Mouse (Mus musculus): ENCODE results near the gene Pim2. TPM values are rescaled to one million over a fixed set of nuclear protein-coding genes. Genes with fewer than 3 reads are reported as not detected.
"Not testable (repeated sequence)": the region's sequence is repeated elsewhere in the genome, so short reads cannot be mapped to it uniquely, and the experiment has no call there.

Gene Pim2
- polyA plus RNA-seq, 2 experiments from 2014 or later = 33.6 to 41.9 TPM

- ATAC-seq = not testable (repeated sequence)
These were observed 31.2 kb downstream of the Pim2 start, which contains the start of gene Gm10490 for GRCm38 (mm10) chrX:7909242-7909641. Gene Gm10490 (plus strand): TSS chrX:7909542.

GRCm38 (mm10) chrX:7910473-7910872, 32.4 kb downstream of the Pim2 start:
- no peak for ATAC-seq

DNA sequence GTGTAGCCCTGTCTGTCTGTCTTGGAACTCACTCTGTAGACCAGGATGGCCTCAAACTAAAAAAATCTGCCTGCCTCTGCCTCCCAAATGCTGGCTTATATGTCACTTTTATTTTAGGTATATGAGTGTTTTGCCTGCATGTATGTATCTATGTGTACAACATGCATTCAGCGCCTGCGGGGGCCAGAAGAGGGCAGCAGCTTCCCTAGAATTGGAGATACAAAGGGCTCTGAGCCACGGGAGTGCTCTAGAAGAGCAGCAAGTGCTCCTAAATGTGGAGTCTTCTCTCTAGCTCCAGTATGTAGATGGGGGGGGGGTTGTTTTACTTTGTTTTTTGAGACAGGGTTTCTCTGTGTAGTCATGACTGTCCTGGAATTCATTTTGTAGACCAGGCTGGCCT, 37.6 kb downstream of the Pim2 start:
- ATAC-seq = peak; percentile 70

GRCm38 (mm10) chrX:7917960-7918359, 39.9 kb downstream of the Pim2 start:
- ATAC-seq = not testable (repeated sequence)

DNA sequence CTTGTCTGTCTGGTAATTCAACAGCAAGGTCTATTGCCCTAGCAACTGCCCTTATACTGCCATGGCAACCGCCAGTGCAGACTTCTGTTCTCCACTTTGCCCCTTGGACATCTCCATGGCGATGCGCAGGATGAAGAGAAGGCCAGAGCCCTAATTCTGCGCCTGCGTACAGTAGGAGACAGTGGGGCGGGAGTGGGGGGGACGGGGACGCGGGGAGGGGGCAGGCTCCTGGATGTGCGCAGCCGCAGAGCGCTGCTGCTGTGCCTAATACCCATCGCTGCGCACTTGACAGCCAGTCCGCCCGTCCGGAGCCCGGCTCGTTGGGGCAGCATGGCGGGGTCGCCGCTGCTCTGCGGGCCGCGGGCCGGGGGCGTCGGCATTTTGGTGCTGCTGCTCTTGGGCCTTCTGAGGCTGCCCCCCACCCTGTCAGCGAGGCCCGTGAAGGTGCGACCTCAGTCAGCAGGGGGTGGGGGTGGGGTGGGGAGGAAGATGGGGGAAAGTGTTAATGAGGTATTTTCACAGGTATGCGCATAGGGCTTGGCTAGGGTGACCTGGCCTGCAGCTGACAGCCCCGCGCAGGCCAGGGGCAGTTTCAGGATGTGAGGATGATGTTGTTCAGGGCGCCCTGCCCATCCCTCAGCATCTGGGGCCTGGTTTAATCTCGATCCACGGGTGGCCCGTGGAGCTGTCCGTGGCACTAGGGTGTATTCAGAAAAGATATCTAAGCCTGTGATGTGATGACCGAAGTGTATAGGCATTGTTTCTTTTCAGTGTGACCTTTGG, 41.7 kb downstream of the Pim2 start, which contains the start of gene Pcsk1n:
Gene Pcsk1n (plus strand): TSS at position 222 of the 783 bp plus-strand sequence.
- no peak for ATAC-seq

- ATAC-seq = no peak
These were observed 44.0 kb downstream of the Pim2 start for GRCm38 (mm10) chrX:7922032-7922431.

DNA sequence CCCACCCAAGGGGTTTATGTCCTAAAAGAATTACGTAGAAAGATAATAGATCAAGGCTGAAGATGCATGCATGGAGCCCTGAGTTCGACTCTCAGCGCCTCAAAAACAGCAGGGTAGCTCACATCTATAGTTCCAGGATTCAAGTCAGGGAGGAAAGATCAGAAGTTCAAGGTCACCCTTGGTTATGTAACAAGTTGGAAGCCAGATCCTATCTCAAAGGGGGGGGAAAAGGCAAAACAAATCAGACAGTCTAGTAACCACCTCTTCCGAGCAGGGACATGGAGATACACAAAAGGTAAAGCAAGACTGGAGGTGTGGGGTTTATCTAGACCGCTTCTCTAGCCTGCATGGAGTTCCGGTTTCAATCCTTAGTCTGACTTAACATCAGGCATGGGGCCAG, 48.2 kb downstream of the Pim2 start:
- ATAC-seq = no peak

DNA sequence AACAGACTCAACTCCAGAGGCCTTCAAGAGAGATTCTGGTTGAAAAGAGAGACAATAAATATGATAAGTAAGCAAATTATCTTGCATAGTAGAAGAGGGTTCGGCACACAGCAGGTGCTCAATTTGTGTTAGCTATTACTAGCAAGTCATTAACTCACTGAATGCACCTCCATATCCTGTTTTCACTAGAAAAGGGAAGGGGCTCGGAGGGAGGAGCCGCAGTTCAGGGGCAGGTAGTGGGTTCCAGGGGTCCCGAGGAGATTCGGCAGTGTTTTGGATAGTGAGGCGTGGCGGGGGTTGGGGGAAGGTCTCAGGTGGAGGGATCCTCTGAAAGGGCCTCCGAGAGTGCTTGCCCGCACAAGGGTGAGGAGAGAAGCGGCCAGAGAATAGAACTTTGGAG, 49.1 kb downstream of the Pim2 start:
- no peak for ATAC-seq

- no peak for ATAC-seq
These were observed 50.3 kb downstream of the Pim2 start, which contains the start of gene Eras for GRCm38 (mm10) chrX:7928270-7928790. Gene Eras (minus strand): TSS chrX:7928607.

Other genes with a start within 250 kb of the Pim2 start
- gene Syp, start 239.8 kb upstream of the Pim2 start, polyA plus RNA-seq (2017; shearing (Covaris generic)) = 1 to 10 TPM; 9.3 TPM
- gene Prickle3, start 221.0 kb upstream of the Pim2 start, polyA plus RNA-seq (2017; shearing (Covaris generic)) = 1 to 10 TPM; 8.3 to 9.4 TPM
- gene Plp2, start 206.9 kb upstream of the Pim2 start, polyA plus RNA-seq (2017; shearing (Covaris generic)) = 100 to 1,000 TPM; 147 to 155 TPM
- not detected for gene Magix, start 197.0 kb upstream of the Pim2 start, polyA plus RNA-seq (2017; shearing (Covaris generic))
- gene Gpkow, start 181.1 kb upstream of the Pim2 start, polyA plus RNA-seq (2017; shearing (Covaris generic)) = 10 to 100 TPM; 50.8 to 69.7 TPM
- gene Wdr45, start 163.9 kb upstream of the Pim2 start, polyA plus RNA-seq (2017; shearing (Covaris generic)) = 10 to 100 TPM; 42.8 to 76.1 TPM
- gene Gm45208, start 156.0 kb upstream of the Pim2 start, polyA plus RNA-seq (2017; shearing (Covaris generic)) = 1 to 10 TPM in 1 of 2 experiments, not detected in 1; 1.0 TPM
- 10 to 100 TPM; 33.9 to 40.0 TPM for gene Praf2, start 149.8 kb upstream of the Pim2 start, polyA plus RNA-seq (2017; shearing (Covaris generic))
- gene Ccdc120, start 127.4 kb upstream of the Pim2 start, polyA plus RNA-seq (2017; shearing (Covaris generic)) = under 1 TPM; 0.20 to 0.52 TPM
- 10 to 100 TPM in 1 of 2 experiments, 1 to 10 TPM in 1; 8.5 to 14.4 TPM for gene Tfe3, start 115.7 kb upstream of the Pim2 start, polyA plus RNA-seq (2017; shearing (Covaris generic))
- 10 to 100 TPM; 58.7 to 98.2 TPM for gene Gripap1, start 88.5 kb upstream of the Pim2 start, polyA plus RNA-seq (2017; shearing (Covaris generic))
- gene Kcnd1, start 56.0 kb upstream of the Pim2 start, polyA plus RNA-seq (2017; shearing (Covaris generic)) = under 1 TPM; 0.63 to 0.72 TPM
- gene Otud5, start 36.9 kb upstream of the Pim2 start, polyA plus RNA-seq (2017; shearing (Covaris generic)) = 10 to 100 TPM; 13.7 to 28.6 TPM
- 10 to 100 TPM; 17.1 to 35.7 TPM for gene Slc35a2, start 5.8 kb downstream of the Pim2 start, polyA plus RNA-seq (2017; shearing (Covaris generic))
- 100 to 1,000 TPM; 108 to 123 TPM for gene Pqbp1, start 21.0 kb downstream of the Pim2 start, polyA plus RNA-seq (2017; shearing (Covaris generic))
- 100 to 1,000 TPM; 107 to 109 TPM for gene Timm17b, start 21.1 kb downstream of the Pim2 start, polyA plus RNA-seq (2017; shearing (Covaris generic))
- gene Gm10491, start 29.6 kb downstream of the Pim2 start, polyA plus RNA-seq (2017; shearing (Covaris generic)) = not detected
- gene Gm10490, start 31.3 kb downstream of the Pim2 start, polyA plus RNA-seq (2017; shearing (Covaris generic)) = not detected
- not detected for gene Pcsk1n, start 41.6 kb downstream of the Pim2 start, polyA plus RNA-seq (2017; shearing (Covaris generic))
- gene Eras, start 50.3 kb downstream of the Pim2 start, polyA plus RNA-seq (2017; shearing (Covaris generic)) = not detected
- 10 to 100 TPM in 1 of 2 experiments, 1 to 10 TPM in 1; 8.3 to 15.9 TPM for gene Hdac6, start 69.6 kb downstream of the Pim2 start, polyA plus RNA-seq (2017; shearing (Covaris generic))
- 10 to 100 TPM; 43.6 to 47.9 TPM for gene Gata1, start 99.8 kb downstream of the Pim2 start, polyA plus RNA-seq (2017; shearing (Covaris generic))
- gene Glod5, start 140.2 kb downstream of the Pim2 start, polyA plus RNA-seq (2017; shearing (Covaris generic)) = not detected
- 10 to 100 TPM; 16.0 to 31.0 TPM for gene Suv39h1, start 196.5 kb downstream of the Pim2 start, polyA plus RNA-seq (2017; shearing (Covaris generic))
- 10 to 100 TPM; 13.9 to 22.0 TPM for gene Was, start 212.2 kb downstream of the Pim2 start, polyA plus RNA-seq (2017; shearing (Covaris generic))